Mouse (Mus musculus): ENCODE measurements at regions not wholly inside any gene's neighbourhood (a gene's known extent, or its start where the extent isn't known, plus 50 kb on each side); places are given as distances from the start of the nearest gene placed in this dataset.

DNA sequence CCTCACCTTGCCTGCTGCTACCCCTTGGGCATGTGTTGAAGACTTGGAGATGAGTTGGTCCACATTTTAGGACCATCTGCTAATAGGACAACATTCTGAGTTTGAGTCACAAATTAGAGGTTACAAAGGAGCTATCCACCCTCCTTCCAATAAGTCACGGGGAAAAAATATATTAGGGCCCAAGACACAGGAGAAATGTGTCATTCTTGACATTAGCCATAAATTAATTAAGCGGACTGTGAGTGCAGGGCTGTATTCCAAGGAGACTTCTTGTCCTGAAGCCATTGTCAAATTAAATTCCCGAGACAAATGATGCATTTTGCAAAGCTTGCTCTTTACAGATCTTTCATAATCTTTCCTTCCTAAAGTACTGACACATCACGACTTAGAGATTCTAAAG, 79.2 kb downstream of the 1700020N01Rik start:
- H3ac ChIP-seq (ENCODE audit: control insufficient read depth, insufficient read length) = no peak overlapping the region
- no peaks in the 10 kb centered on the region for H3K79me2 ChIP-seq (ENCODE audit: control insufficient read depth, insufficient read depth)
- TF ChIP-seq MYOD1 (IDR thresholded peaks at IDR 0.05; ENCODE audit: control insufficient read depth in 1 of 3, insufficient read length in 2 of 3, low read depth in 2 of 3) (no peak), SRF (IDR thresholded peaks at IDR 0.05; ENCODE audit: control insufficient read depth, insufficient read length, low read depth) (no peak), TCF3 (IDR thresholded peaks at IDR 0.05; ENCODE audit: insufficient read length, low read depth) (no peak), REST (IDR thresholded peaks at IDR 0.05; ENCODE audit: insufficient read depth, insufficient read length) (no peak), POLR2AphosphoS2 (IDR thresholded peaks at IDR 0.05; ENCODE audit: insufficient read length, low read depth) (no peak), MYOG (IDR thresholded peaks at IDR 0.05; ENCODE audit: control insufficient read depth in 1 of 3, insufficient read depth in 1 of 3, insufficient read length in 2 of 3, low read depth in 2 of 3) (no peak), POLR2A (IDR thresholded peaks at IDR 0.05; ENCODE audit: insufficient read length, low read depth) (no peak), CEBPB (IDR thresholded peaks at IDR 0.05; ENCODE audit: insufficient read depth, poor library complexity, severe bottlenecking) (no peak), USF1 (IDR thresholded peaks at IDR 0.05; ENCODE audit: low read depth) (no peak), MAX (IDR thresholded peaks at IDR 0.05; ENCODE audit: low read depth) (no peak), E2F4 (IDR thresholded peaks at IDR 0.05; ENCODE audit: insufficient read depth) (no peak), TCF12 (IDR thresholded peaks at IDR 0.05; ENCODE audit: insufficient read depth, poor library complexity, severe bottlenecking) (no peak)
- no peak overlapping the region for H3K4me3 ChIP-seq
- no peaks in the 10 kb centered on the region for H3K27me3 ChIP-seq (ENCODE audit: control insufficient read depth, insufficient read depth, insufficient read length)
- H3K36me3 ChIP-seq (ENCODE audit: control insufficient read depth, insufficient read depth) = no peaks in the 10 kb centered on the region
- H3K4me2 ChIP-seq (ENCODE audit: low read depth) = no peak overlapping the region

DNA sequence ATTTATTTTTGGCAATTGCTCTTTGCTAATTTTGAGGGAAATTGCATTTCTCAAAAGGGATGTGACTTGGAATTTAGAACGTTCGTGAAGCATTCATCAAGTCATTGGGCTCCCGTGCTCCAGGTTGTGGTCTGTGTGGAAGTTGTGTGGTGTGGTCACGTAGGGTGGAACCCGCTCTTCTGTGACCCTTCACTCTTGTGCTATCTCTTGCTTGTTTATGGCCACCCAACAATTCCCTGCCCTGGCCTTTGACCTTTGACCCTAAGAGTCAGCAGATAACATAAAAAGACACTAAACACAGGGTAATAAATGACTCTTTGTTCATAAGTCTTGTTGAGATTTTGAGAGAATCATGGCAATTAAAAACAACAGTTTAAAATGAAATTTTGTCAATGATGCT, 79.7 kb downstream of the 1700020N01Rik start:
- Histone ChIP-seq H3K27me3 (ENCODE audit: control insufficient read depth, insufficient read depth, insufficient read length) (no peaks in the 10 kb centered on the region), H3ac (ENCODE audit: control insufficient read depth, insufficient read length) (no peak overlapping the region), H3K4me2 (ENCODE audit: low read depth) (no peak overlapping the region), H3K4me3 (no peak overlapping the region), H3K36me3 (ENCODE audit: control insufficient read depth, insufficient read depth) (no peaks in the 10 kb centered on the region), H3K79me2 (ENCODE audit: control insufficient read depth, insufficient read depth) (no peaks in the 10 kb centered on the region)
- no peak for TF ChIP-seq TCF12 (IDR thresholded peaks at IDR 0.05; ENCODE audit: insufficient read depth, poor library complexity, severe bottlenecking)

DNA sequence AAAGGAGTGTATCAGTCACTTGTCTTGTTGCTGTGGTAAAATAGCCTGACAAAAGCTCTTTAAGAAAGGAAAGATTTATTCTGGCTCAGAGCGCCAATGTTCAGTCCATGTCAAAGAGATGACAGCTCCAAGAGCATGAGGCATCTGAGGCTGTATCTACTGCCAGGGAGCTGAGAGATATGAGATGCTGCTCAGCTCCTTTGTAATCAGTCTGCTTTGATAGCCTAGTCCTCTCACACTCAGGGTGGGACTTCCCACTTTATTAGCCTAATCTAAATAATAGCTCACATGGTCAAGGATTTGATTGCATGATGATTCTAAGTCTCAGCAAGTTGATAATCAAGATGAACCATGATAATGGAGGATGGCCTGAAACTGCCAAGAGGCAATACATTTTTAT, 80.9 kb downstream of the 1700020N01Rik start:
- no peak overlapping the region for H3K4me2 ChIP-seq (ENCODE audit: low read depth)
- no peaks in the 10 kb centered on the region for H3K79me2 ChIP-seq (ENCODE audit: control insufficient read depth, insufficient read depth)
- no peak overlapping the region for H3ac ChIP-seq (ENCODE audit: control insufficient read depth, insufficient read length)
- no peak overlapping the region for H3K4me3 ChIP-seq
- TF ChIP-seq MAX (IDR thresholded peaks at IDR 0.05; ENCODE audit: low read depth) = no peak
- no peak for TF ChIP-seq MYOG (IDR thresholded peaks at IDR 0.05; ENCODE audit: control insufficient read depth in 1 of 3, insufficient read depth in 1 of 3, insufficient read length in 2 of 3, low read depth in 2 of 3)
- TF ChIP-seq USF1 (IDR thresholded peaks at IDR 0.05; ENCODE audit: low read depth) = no peak
- no peak for TF ChIP-seq REST (IDR thresholded peaks at IDR 0.05; ENCODE audit: insufficient read depth, insufficient read length)
- no peak for TF ChIP-seq POLR2AphosphoS2 (IDR thresholded peaks at IDR 0.05; ENCODE audit: insufficient read length, low read depth)
- no peak for TF ChIP-seq CEBPB (IDR thresholded peaks at IDR 0.05; ENCODE audit: insufficient read depth, poor library complexity, severe bottlenecking)
- TF ChIP-seq E2F4 (IDR thresholded peaks at IDR 0.05; ENCODE audit: insufficient read depth) = no peak
- no peak for TF ChIP-seq SRF (IDR thresholded peaks at IDR 0.05; ENCODE audit: control insufficient read depth, insufficient read length, low read depth)
- no peak for TF ChIP-seq TCF12 (IDR thresholded peaks at IDR 0.05; ENCODE audit: insufficient read depth, poor library complexity, severe bottlenecking)
- no peak for TF ChIP-seq TCF3 (IDR thresholded peaks at IDR 0.05; ENCODE audit: insufficient read length, low read depth)
- TF ChIP-seq MYOD1 (IDR thresholded peaks at IDR 0.05; ENCODE audit: control insufficient read depth in 1 of 3, insufficient read length in 2 of 3, low read depth in 2 of 3) = no peak
- TF ChIP-seq POLR2A (IDR thresholded peaks at IDR 0.05; ENCODE audit: insufficient read length, low read depth) = no peak
- H3K27me3 ChIP-seq (ENCODE audit: control insufficient read depth, insufficient read depth, insufficient read length) = no peaks in the 10 kb centered on the region
- H3K36me3 ChIP-seq (ENCODE audit: control insufficient read depth, insufficient read depth) = no peaks in the 10 kb centered on the region

DNA sequence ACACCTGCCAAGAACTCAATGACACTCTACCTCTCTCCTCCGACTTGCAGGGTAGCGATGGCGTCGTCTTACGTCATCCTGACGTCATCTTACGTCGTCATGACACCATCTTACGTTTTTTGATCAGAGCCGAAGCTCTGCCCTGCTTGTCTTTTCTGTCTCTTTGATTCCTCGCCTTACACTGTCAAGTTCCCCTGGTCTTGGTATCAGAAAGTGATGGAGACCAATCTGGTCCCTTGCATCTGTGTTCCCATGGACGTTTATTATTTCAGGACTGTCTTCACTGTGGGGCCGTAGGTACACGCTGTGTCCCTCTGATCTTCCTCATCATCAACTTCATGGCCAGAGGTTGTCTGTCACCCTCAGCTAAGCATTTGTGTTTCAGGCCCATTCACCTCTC, 82.8 kb downstream of the 1700020N01Rik start:
- Histone ChIP-seq H3K36me3 (ENCODE audit: control insufficient read depth, insufficient read depth) (no peaks in the 10 kb centered on the region), H3K4me2 (ENCODE audit: low read depth) (no peak overlapping the region), H3K79me2 (ENCODE audit: control insufficient read depth, insufficient read depth) (no peaks in the 10 kb centered on the region), H3K27me3 (ENCODE audit: control insufficient read depth, insufficient read depth, insufficient read length) (no peaks in the 10 kb centered on the region), H3K4me3 (no peak overlapping the region), H3ac (ENCODE audit: control insufficient read depth, insufficient read length) (no peak overlapping the region)
- TF ChIP-seq SRF (IDR thresholded peaks at IDR 0.05; ENCODE audit: control insufficient read depth, insufficient read length, low read depth) = no peak
- TF ChIP-seq POLR2AphosphoS2 (IDR thresholded peaks at IDR 0.05; ENCODE audit: insufficient read length, low read depth) = no peak

DNA sequence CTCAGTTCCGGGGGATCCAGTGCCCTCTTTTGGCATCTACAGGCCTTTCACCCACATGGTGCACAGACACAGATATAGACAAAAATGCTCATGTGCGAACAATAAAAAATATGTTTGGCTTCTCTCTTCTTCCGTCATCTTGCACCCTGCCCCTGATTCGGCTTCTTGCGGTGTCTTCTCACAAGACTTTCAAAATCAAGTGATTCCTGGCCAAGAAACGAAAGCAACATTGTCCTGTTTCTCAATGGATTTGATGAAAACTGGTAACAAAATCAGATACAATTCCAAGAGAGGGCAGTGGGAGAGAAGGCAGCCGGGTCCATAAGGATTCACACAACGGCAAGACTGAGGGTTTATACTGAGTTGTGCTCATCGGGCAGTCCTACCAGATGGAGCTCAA, 85.0 kb downstream of the 1700020N01Rik start:
- Histone ChIP-seq H3K36me3 (ENCODE audit: control insufficient read depth, insufficient read depth) (no peaks in the 10 kb centered on the region), H3K27me3 (ENCODE audit: control insufficient read depth, insufficient read depth, insufficient read length) (no peaks in the 10 kb centered on the region), H3K4me2 (ENCODE audit: low read depth) (no peak overlapping the region), H3K79me2 (ENCODE audit: control insufficient read depth, insufficient read depth) (no peaks in the 10 kb centered on the region), H3ac (ENCODE audit: control insufficient read depth, insufficient read length) (no peak overlapping the region), H3K4me3 (no peak overlapping the region)
- TF ChIP-seq TCF12 (IDR thresholded peaks at IDR 0.05; ENCODE audit: insufficient read depth, poor library complexity, severe bottlenecking) (no peak), SRF (IDR thresholded peaks at IDR 0.05; ENCODE audit: control insufficient read depth, insufficient read length, low read depth) (no peak), POLR2AphosphoS2 (IDR thresholded peaks at IDR 0.05; ENCODE audit: insufficient read length, low read depth) (no peak), TCF3 (IDR thresholded peaks at IDR 0.05; ENCODE audit: insufficient read length, low read depth) (no peak), USF1 (IDR thresholded peaks at IDR 0.05; ENCODE audit: low read depth) (no peak), MAX (IDR thresholded peaks at IDR 0.05; ENCODE audit: low read depth) (no peak), MYOD1 (IDR thresholded peaks at IDR 0.05; ENCODE audit: control insufficient read depth in 1 of 3, insufficient read length in 2 of 3, low read depth in 2 of 3) (no peak), REST (IDR thresholded peaks at IDR 0.05; ENCODE audit: insufficient read depth, insufficient read length) (no peak), E2F4 (IDR thresholded peaks at IDR 0.05; ENCODE audit: insufficient read depth) (no peak)
